Comparison of ENCODE assay signal across 8 mouse cellular contexts in the genomic region with DNA sequence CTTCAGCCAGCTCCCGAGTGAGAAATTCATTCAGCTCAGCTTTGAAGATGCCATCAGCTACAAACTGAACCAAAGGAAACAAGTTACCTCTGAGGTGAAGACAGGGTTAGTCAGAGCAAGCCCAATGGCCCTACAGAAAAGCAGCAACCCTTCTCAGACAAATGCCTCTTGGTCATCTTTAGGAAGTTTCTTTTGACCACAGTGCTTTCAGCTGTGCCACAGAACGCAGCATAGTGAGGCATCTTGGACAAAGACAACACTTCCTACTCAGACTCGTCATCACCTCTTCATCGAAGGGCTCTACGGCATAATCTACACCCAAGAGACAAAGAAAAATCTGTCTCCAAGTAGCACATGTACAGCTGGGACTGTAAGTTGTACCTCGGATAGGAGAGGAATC. TPM values are rescaled to one million over a fixed set of nuclear protein-coding genes. Genes with fewer than 3 reads are reported as not detected.
DNase-seq lines count a peak whose midpoint lies in the region; ATAC-seq and TF ChIP-seq lines count a peak whose summit lies in the region.

No protein-coding gene starts in this region.

- WGBS in forebrain, embryonic 14.5 days, result 2% methylated on average over 6 of the region's 6 CpGs
- under 1% methylated on average over 6 of the region's 6 CpGs for WGBS in liver, embryonic 14.5 days (ENCODE audit: insufficient replicate concordance)

- H3K4me1 ChIP-seq in forebrain, embryonic 14.5 days (ENCODE audit: control insufficient read depth, insufficient read depth, low read length), result peaks cover 14% of the 10 kb centered on the region
- peaks cover 14 to 29% of the 10 kb centered on the region in 2 experiments for H3K4me1 ChIP-seq in liver, embryonic 14.5 days (replicated peaks; ENCODE audit: control insufficient read depth in 2 of 2, insufficient read depth in 2 of 2, low read length in 1 of 2)

- no peak for TF ChIP-seq CTCF in liver, embryonic 14.5 days (IDR thresholded peaks at IDR 0.05; ENCODE audit: low read depth)

- peak overlapping the region; percentile 92 for H3K4me2 ChIP-seq in forebrain, embryonic 14.5 days (ENCODE audit: low read length)
- H3K4me2 ChIP-seq in liver, embryonic 14.5 days (ENCODE audit: low read depth), result peak overlapping the region; percentile 77

- H3K4me3 ChIP-seq in forebrain, embryonic 14.5 days (ENCODE audit: low read depth, low read length), result peak overlapping the region; percentile 64
- H3K4me3 ChIP-seq in liver, embryonic 14.5 days (ENCODE audit: insufficient read depth in 1 of 2, low read depth in 2 of 2, low read length in 2 of 2), result peak overlapping the region; percentile 96 to 97

- peaks cover 49% of the 10 kb centered on the region for H3K36me3 ChIP-seq in forebrain, embryonic 14.5 days (ENCODE audit: control insufficient read depth, insufficient read depth, low read length)
- H3K36me3 ChIP-seq in liver, embryonic 14.5 days (replicated peaks; ENCODE audit: control insufficient read depth, insufficient read depth, low read depth), result peaks cover 50% of the 10 kb centered on the region

- no peak for ATAC-seq in forebrain, embryonic 14.5 days
- ATAC-seq in liver, embryonic 14.5 days (ENCODE audit: insufficient read depth), result no peak

- H3K9me3 ChIP-seq in forebrain, embryonic 14.5 days (replicated peaks; ENCODE audit: control insufficient read depth, low read length), result no peaks in the 10 kb centered on the region
- H3K9me3 ChIP-seq in liver, embryonic 14.5 days (ENCODE audit: control insufficient read depth, low read length), result no peaks in the 10 kb centered on the region

- H3K27me3 ChIP-seq in forebrain, embryonic 14.5 days (replicated peaks; ENCODE audit: control insufficient read depth, insufficient read depth, low read length), result no peaks in the 10 kb centered on the region
- H3K27me3 ChIP-seq in liver, embryonic 14.5 days (ENCODE audit: control insufficient read depth, insufficient read depth, low read length), result no peaks in the 10 kb centered on the region

- peak overlapping the region; percentile 77; the same call in 1 of the 2 replicates for H3K27ac ChIP-seq in forebrain, embryonic 14.5 days (ENCODE audit: low read depth, low read length)
- H3K27ac ChIP-seq in liver, embryonic 14.5 days, result peak overlapping the region; percentile 80

- no peak for TF ChIP-seq EP300 in liver, embryonic 14.5 days (IDR thresholded peaks at IDR 0.05; ENCODE audit: low read depth)

- peak overlapping the region; percentile 73 for H3K9ac ChIP-seq in forebrain, embryonic 14.5 days (ENCODE audit: low read length)
- H3K9ac ChIP-seq in liver, embryonic 14.5 days (replicated peaks), result peak overlapping the region; percentile 97

- DNase-seq in cerebellum, adult 9-10 months, result peak; percentile 33
- DNase-seq in cerebellum, adult 18-20 months, result no peak
- DNase-seq in A20 (ENCODE audit: low read depth, low spot score), result peak; percentile 33
- DNase-seq in forebrain, embryonic 14.5 days (ENCODE audit: low spot score), result no peak
- no peak for DNase-seq in liver, embryonic 14.5 days (ENCODE audit: low read depth in 3 of 3, low spot score in 3 of 3)
- no peak for DNase-seq in adrenal gland, postnatal 36 days
- DNase-seq in gastrocnemius, postnatal 25 days, result no peak
- DNase-seq in urinary bladder, postnatal 10 days (ENCODE audit: low spot score), result no peak

RNA-seq across cellular contexts. Expression of a gene that starts 0.9 kb away (rescaled TPM):
- 577 and 687 TPM in 2 replicates for polyA plus RNA-seq in forebrain, embryonic 14.5 days (2014; fragmentation: Nextera tagmentation; extraction: Ambion mirVana)
- polyA plus RNA-seq in liver, embryonic 14.5 days (2012; rRNA removed), result 697 and 811 TPM in 2 replicates
- polyA plus RNA-seq in liver, embryonic 14.5 days (2014; fragmentation: Nextera tagmentation; extraction: Ambion mirVana), result 661 and 668 TPM in 2 replicates
- total RNA-seq in adrenal gland, postnatal 36 days (2021), result 100 to 1,000 TPM; 549 to 598 TPM
- 100 to 1,000 TPM; 239 to 240 TPM for total RNA-seq in gastrocnemius, postnatal 25 days (2021)

RNA-seq across cellular contexts. Expression of a gene that starts 16.8 kb away (rescaled TPM):
- polyA plus RNA-seq in forebrain, embryonic 14.5 days (2014; fragmentation: Nextera tagmentation; extraction: Ambion mirVana), result 3.8 and 4.5 TPM in 2 replicates
- polyA plus RNA-seq in liver, embryonic 14.5 days (2012; rRNA removed), result 0.09 and 0.12 TPM in 2 replicates
- polyA plus RNA-seq in liver, embryonic 14.5 days (2014; fragmentation: Nextera tagmentation; extraction: Ambion mirVana), result 0.09 and 0.38 TPM in 2 replicates
- under 1 TPM; 0.50 to 0.63 TPM for total RNA-seq in adrenal gland, postnatal 36 days (2021)
- not detected for total RNA-seq in gastrocnemius, postnatal 25 days (2021)

RNA-seq across cellular contexts. Expression of a gene that starts 52.6 kb away (rescaled TPM):
- polyA plus RNA-seq in forebrain, embryonic 14.5 days (2014; fragmentation: Nextera tagmentation; extraction: Ambion mirVana), result 6.0 and 6.5 TPM in 2 replicates
- polyA plus RNA-seq in liver, embryonic 14.5 days (2012; rRNA removed), result 234 and 235 TPM in 2 replicates
- polyA plus RNA-seq in liver, embryonic 14.5 days (2014; fragmentation: Nextera tagmentation; extraction: Ambion mirVana), result 30.1 and 36.4 TPM in 2 replicates
- total RNA-seq in adrenal gland, postnatal 36 days (2021), result 10 to 100 TPM; 41.1 to 51.0 TPM
- 10 to 100 TPM; 12.4 to 15.6 TPM for total RNA-seq in gastrocnemius, postnatal 25 days (2021)

Comparison
In these comparisons a context has a peak if more than half of its experiments do, and no peak if none do; other contexts are left out.
1. DNase-seq: peak in cerebellum, adult 9-10 months (single experiment) and A20 (single experiment); none in cerebellum, adult 18-20 months (0 of 2), forebrain, embryonic 14.5 days (single experiment), liver, embryonic 14.5 days (0 of 3), adrenal gland, postnatal 36 days (0 of 2), gastrocnemius, postnatal 25 days (single experiment) and urinary bladder, postnatal 10 days (single experiment).